Mouse (Mus musculus) heart, adult 2 months (tissue): ENCODE measurements at regions not wholly inside any gene's neighbourhood (a gene's known extent, or its start where the extent isn't known, plus 50 kb on each side); places are given as distances from the start of the nearest gene placed in this dataset.

Experiments
- DNase-seq, 2 experiments: peaks; one replicate each; pipeline ENCODE4 v3.0.0; 2021
- H3K27ac ChIP-seq: fragments of 200-600 bp; 2 replicates; pipeline ENCODE4 v1.8.1; 2022
- H3K27me3 ChIP-seq: fragments of 200-500 bp; 2 replicates; pipeline ENCODE4 v1.6.1; 2012; ENCODE audit warnings: mild to moderate bottlenecking, low read length, inconsistent platforms, mixed read lengths; ENCODE audit not compliant: control insufficient read depth, insufficient read depth
- H3K36me3 ChIP-seq: fragments of 200-500 bp; 2 replicates; pipeline ENCODE4 v1.6.1; 2012; ENCODE audit warnings: low read length, inconsistent platforms; ENCODE audit not compliant: control insufficient read depth, insufficient read depth
- H3K4me1 ChIP-seq: fragments of 200-500 bp; 2 replicates; pipeline ENCODE4 v1.6.1; 2011; ENCODE audit warnings: low read length; ENCODE audit not compliant: control insufficient read depth, insufficient read depth
- H3K4me3 ChIP-seq: fragments of 200-600 bp; 2 replicates; pipeline ENCODE4 v1.8.1; 2022
- H3K79me2 ChIP-seq: fragments of 200-500 bp; replicated peaks from 2 replicates; pipeline ENCODE4 v1.6.1; 2012; ENCODE audit warnings: mild to moderate bottlenecking, inconsistent platforms, low read length, moderate library complexity, mixed read lengths; ENCODE audit not compliant: control insufficient read depth, insufficient read depth
- H3K9ac ChIP-seq: fragments of 200-500 bp; 2 replicates; pipeline ENCODE4 v1.6.1; 2012; ENCODE audit warnings: low read depth, mild to moderate bottlenecking, control low read depth, inconsistent platforms, low read length, mixed read lengths
- CTCF ChIP-seq: fragments of 200-600 bp; IDR thresholded peaks from 2 replicates; pipeline ENCODE4 v1.8.1; 2022; ENCODE audit warnings: antibody characterized with exemption, mild to moderate bottlenecking, moderate library complexity
- EP300 ChIP-seq: fragments of 200-500 bp; IDR thresholded peaks from 2 replicates; pipeline ENCODE4 v1.6.1; 2011; ENCODE audit warnings: low read depth, low read length, control low read depth; ENCODE audit not compliant: insufficient read depth
- POLR2A ChIP-seq: fragments of 200-500 bp; IDR thresholded peaks from 2 replicates; pipeline ENCODE4 v1.6.1; 2011; ENCODE audit warnings: mild to moderate bottlenecking, low read depth, low read length, control low read depth; ENCODE audit not compliant: insufficient read depth
- WGBS: fragments of 180-500 bp; shearing (Covaris S2); methylation state at CpG from one replicate; pipeline ENCODE4 v1.1.7; 2018; 5-methylcytosine and 5-hydroxymethylcytosine counted together
- intact Hi-C: fragments of 180-260 bp; cut with DNase I; formaldehyde crosslinking; loops from one replicate; pipeline ENCODE4 v1.15.1; 2025

DNA sequence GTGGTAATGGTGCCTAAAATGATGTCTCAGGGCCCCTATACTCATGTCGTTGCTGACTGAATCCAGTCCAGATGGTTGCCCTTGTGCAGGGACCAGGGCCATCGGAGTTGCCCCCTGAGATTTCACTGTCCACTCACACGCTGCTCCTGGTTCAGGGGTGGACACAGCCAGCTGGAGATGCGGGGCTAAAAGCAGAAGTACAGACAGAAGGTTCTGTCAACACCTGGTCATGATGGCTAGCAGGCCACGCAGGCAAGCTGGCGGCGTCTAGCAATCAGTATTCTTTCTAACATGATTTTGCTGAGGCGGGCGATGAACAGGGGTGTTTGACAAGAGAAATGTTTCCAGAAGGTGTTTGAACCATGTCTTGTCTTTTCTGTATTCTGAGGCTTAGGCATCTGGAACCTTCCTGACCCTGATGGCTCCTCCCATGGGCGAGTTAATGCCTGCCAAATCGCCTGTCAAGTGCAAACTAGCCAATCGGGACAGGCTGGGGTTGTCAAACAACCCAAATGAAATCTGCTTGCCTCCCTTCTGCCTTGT is 83.1 kb downstream of the Cxcl12 start:
- Histone ChIP-seq H3K4me3 (no peak overlapping the region), H3K9ac (no peak overlapping the region), H3K27me3 (no peaks in the 10 kb centered on the region), H3K4me1 (peaks cover 3% of the 10 kb centered on the region), H3K79me2 (no peaks in the 10 kb centered on the region), H3K36me3 (no peaks in the 10 kb centered on the region), H3K27ac (no peak overlapping the region)
- TF ChIP-seq POLR2A: no peak
- no peak for TF ChIP-seq CTCF
- no peak for TF ChIP-seq EP300
- DNase-seq: no peak
- 49% methylated on average over 12 of the region's 12 CpGs for WGBS
- intact Hi-C loops: no loop called here

DNA sequence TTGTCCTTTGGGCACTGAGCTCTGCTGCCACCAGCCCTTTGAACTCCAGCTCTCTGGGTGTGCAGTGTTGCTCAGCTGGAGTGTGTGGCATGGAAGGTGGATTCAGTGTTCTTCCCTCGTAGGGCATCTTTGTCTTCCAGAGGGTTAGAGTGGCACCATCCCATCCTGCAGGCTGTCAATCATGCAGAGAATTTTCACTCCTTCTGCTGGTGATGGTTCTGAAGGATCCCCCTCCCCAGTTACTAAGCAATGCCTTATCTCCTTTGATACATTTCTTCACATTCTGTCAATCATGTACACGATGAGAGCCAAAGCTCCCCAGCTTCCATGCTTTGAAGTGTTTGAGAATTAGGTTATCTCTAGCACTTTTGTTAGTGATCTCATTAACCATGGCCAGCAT is 84.0 kb downstream of the Cxcl12 start:
- H3K27me3 ChIP-seq: no peaks in the 10 kb centered on the region
- no peak overlapping the region for H3K27ac ChIP-seq
- peaks cover 3% of the 10 kb centered on the region for H3K4me1 ChIP-seq
- 78% methylated on average over 2 of the region's 2 CpGs for WGBS
- no peaks in the 10 kb centered on the region for H3K36me3 ChIP-seq
- H3K79me2 ChIP-seq: no peaks in the 10 kb centered on the region
- DNase-seq: no peak
- intact Hi-C loops: no loop called here
- no peak overlapping the region for H3K4me3 ChIP-seq
- no peak overlapping the region for H3K9ac ChIP-seq
- TF ChIP-seq POLR2A (no peak), CTCF (no peak), EP300 (no peak)

DNA sequence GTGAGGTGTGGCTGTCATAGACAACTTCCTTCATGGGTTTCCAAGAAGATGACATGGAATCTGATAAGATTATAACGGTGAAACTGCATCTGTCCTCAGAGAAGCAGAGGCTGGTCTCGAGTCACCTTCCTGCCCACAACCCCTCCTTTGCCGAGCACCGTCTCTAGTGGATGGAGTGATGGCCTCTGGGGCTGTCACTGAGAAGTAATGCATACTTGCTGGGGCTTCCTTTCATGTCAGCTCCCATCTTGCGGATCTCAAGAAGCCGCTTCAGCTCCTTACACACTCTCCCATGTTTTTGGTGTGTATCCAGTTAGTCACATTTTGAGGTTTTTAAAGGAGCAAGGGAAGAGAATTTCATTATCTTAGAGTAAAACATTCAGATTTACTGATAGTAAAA is 84.7 kb downstream of the Cxcl12 start:
- TF ChIP-seq POLR2A: no peak
- TF ChIP-seq EP300: no peak
- no peak for TF ChIP-seq CTCF
- no peak for DNase-seq
- Histone ChIP-seq H3K36me3 (no peaks in the 10 kb centered on the region), H3K79me2 (no peaks in the 10 kb centered on the region), H3K27me3 (no peaks in the 10 kb centered on the region), H3K27ac (no peak overlapping the region), H3K4me1 (peaks cover 3% of the 10 kb centered on the region), H3K4me3 (no peak overlapping the region), H3K9ac (no peak overlapping the region)
- WGBS: 81% methylated on average over 6 of the region's 6 CpGs
- intact Hi-C loops: no loop called here

DNA sequence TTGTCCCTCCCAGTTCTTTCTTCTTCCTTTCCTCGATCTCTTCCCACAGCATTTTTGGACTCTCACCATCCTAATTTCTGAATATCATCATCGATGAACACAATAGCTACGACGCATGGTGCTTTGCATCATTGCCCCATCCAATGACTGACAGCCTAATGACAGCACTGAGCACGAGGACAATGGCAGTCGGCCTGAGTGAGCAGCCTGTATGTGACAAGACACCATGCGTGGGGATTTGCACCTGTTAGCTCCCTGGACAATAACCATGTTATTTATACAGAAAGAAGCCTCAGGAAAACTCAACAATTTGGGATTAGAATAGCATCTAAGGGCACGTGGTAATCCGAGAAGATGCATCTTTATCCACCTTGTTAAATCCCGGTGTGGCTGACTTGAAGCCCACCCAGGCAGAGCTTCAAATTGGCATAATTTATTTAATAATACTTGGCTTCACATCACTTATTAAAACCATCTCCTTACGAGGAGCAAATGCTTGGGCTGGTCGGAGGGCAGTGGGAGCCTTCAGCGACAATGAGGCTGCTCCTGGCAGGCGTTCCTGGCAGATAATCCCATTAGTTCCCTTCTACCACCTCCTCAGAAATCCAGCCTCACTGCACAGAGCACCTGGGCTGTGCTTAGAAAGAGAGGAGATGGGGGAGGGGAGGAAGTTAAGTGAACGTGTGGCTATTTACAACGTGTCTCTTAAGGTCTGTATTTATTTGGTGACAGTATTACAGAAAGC is 85.4 kb downstream of the Cxcl12 start:
- Histone ChIP-seq H3K9ac (no peak overlapping the region), H3K79me2 (no peaks in the 10 kb centered on the region), H3K4me3 (no peak overlapping the region), H3K27ac (no peak overlapping the region), H3K4me1 (peaks cover 2% of the 10 kb centered on the region), H3K27me3 (no peaks in the 10 kb centered on the region), H3K36me3 (no peaks in the 10 kb centered on the region)
- TF ChIP-seq POLR2A (no peak), CTCF (no peak), EP300 (no peak)
- DNase-seq: no peak
- 78% methylated on average over 16 of the region's 16 CpGs for WGBS
- intact Hi-C loops: no loop called here

DNA sequence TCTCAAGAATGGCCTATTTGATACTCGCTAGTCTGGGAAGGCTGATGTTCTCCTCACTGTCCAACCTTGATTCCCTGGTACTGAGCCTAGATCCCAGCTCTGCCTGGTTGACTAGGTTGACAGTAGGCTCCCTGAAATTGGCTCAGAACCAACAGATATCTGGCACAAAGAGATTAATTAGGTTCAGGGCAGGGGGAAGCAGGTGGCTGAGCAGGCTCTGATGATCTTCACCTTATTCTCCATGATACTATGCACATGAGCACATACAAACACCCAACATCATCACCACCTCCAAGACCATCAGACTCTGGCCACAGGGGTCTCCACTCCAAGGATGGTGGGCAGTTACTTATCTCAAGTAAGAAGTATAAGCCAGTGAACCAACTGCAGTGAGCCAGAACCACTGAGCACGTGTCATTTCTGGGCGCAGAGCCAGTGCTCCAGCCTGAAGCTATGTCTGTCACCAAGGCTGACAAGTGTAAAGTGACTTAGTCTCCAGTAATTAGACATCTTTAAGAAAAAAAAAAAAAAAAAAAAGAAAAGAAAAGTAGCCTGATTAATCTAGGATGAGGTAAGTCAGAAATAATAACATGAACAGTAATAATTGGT is 86.4 kb downstream of the Cxcl12 start:
- peaks cover 2% of the 10 kb centered on the region; the same call in 1 of the 2 replicates for H3K4me1 ChIP-seq

DNA sequence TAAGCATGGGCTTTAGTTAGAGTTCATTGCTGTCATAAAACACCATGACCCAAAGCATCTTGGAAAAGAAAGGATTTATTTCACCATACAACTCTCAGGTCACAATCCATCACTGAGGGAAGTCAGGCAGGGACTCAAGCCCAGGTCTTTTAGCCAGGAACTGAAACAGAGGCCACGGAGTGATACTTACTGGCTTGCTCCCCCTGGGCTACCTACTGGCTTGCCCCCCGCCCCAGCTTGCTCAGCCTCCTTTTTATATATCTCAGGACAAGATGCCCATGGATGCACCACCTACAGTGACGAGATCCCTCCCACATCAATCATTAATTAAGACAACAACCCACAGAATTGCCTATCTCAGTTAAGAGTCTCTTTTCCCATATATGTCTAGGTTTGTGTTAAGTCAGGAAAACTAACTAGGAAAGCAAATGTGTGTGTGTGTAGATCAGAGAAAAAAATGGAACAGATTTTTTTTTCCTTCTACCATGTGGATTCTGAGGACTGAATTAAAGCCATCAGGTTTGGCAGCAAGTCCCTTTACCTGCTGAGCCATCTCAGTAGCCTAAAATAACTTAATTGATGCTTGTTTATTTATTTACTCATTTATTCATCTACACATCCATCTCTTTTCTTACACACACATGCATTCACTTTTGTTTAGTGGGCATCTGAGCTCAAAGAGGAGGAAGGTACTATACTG is 87.2 kb downstream of the Cxcl12 start:
- H3K27me3 ChIP-seq: no peaks in the 10 kb centered on the region
- intact Hi-C loops: no loop called here
- TF ChIP-seq CTCF (no peak), EP300 (no peak), POLR2A (no peak)
- WGBS: 87% methylated on average over 3 of the region's 3 CpGs
- H3K27ac ChIP-seq: no peak overlapping the region
- H3K9ac ChIP-seq: no peak overlapping the region
- H3K4me3 ChIP-seq: no peak overlapping the region
- no peak for DNase-seq
- peaks cover 2% of the 10 kb centered on the region; the same call in 1 of the 2 replicates for H3K4me1 ChIP-seq
- H3K36me3 ChIP-seq: no peaks in the 10 kb centered on the region
- no peaks in the 10 kb centered on the region for H3K79me2 ChIP-seq

More for the DNA sequence above, 86.4 kb downstream of the Cxcl12 start:
- no peaks in the 10 kb centered on the region for H3K36me3 ChIP-seq
- TF ChIP-seq CTCF: no peak
- WGBS: 53% methylated on average over 3 of the region's 3 CpGs
- intact Hi-C loops: no loop called here
- DNase-seq: peak; percentile 61 to 62
- H3K79me2 ChIP-seq: no peaks in the 10 kb centered on the region
- H3K27me3 ChIP-seq: no peaks in the 10 kb centered on the region
- no peak overlapping the region for H3K4me3 ChIP-seq
- no peak overlapping the region for H3K9ac ChIP-seq
- H3K27ac ChIP-seq: no peak overlapping the region
